Mouse (Mus musculus): ENCODE results near the gene Fam198b. TPM values are rescaled to one million over a fixed set of nuclear protein-coding genes. Genes with fewer than 3 reads are reported as not detected.

The Fam198b gene
- total and polyA plus RNA-seq, 3 experiments: 1.5 to 3.1 TPM; not detected in 1

DNA sequence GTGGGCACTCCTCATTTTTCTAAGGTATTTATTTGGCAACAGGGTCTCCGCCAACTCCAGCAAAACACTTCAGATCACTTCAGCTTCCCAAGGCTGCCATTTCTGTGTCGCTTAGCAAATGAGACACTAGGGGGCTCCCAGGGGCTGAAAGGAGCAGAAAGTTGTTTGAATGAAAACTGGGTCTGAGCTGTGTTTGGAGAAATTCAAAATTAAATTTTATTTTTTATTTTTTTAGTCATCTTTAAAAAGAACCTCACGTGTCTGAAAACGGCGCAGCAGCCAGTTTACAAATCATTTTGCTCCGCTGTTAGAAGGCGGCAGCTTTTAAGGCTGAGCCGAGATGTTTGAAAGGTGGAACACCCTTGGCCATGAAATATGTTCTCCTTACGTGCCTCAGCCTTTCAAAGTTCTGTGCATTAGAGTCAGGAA lies 442 bp downstream of the Fam198b start (continued):
- TF ChIP-seq BHLHE40 (IDR thresholded peaks at IDR 0.05; ENCODE audit: borderline replicate concordance, low read depth, low read length) (no peak; the same call in none of the 2 replicates), POLR2AphosphoS5 (IDR thresholded peaks at IDR 0.05; ENCODE audit: borderline replicate concordance, low read depth, low read length) (no peak)

DNA sequence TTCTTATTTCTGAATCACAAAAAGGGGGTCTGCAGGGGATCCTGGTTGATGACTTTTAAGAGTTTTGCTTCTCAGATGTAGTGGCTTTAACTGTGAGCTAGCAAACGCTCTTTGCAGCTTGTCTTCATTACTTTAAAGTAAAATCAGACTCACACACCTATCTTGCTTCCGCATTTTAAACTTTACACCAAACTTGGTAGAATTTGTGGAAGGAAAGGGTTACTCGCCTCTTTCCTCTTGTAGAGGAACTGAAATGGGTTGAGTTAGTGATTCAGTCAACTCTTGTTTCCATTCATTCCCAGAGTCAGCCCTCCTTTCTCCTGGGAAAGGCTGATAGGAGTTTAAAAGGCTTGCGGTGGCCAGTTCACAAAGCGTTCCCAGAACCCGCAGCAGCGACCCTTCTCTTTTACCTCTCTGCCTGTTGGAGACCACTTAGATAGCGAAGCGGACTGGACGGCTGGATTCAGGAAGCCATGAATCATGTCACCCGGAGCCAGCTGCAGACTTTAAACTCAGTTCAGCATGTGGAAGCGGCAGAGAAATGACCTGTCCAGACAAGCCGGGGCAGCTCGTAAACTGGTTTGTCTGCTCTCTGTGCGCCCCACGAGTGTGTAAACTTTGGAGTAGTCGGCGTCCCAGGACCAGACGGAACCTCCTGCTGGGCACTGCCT lies 1.5 kb downstream of the Fam198b start:
- Histone ChIP-seq H3K27ac (ENCODE audit: control insufficient read depth, low read depth, low read length) (no peak overlapping the region), H3K9ac (ENCODE audit: control insufficient read depth, low read depth, low read length, poor library complexity, severe bottlenecking) (peak overlapping the region; percentile 16; the same call in 1 of the 2 replicates), H3K4me1 (ENCODE audit: control insufficient read depth in 1 of 2, insufficient read depth in 2 of 2, low read length in 2 of 2) (peaks cover 0 to 7% of the 10 kb centered on the region in 2 experiments; a peak in 3 of 4 replicates), H3K79me2 (ENCODE audit: control insufficient read depth, insufficient read depth, low read length, poor library complexity) (peaks cover 1% of the 10 kb centered on the region; the same call in 1 of the 2 replicates), H3K27me3 (ENCODE audit: control insufficient read depth in 1 of 2, insufficient read depth in 2 of 2, low read length in 2 of 2) (no peaks in the 10 kb centered on the region; a peak in 1 of 4 replicates), H3K36me3 (ENCODE audit: control insufficient read depth in 1 of 2, insufficient read depth in 2 of 2, low read length in 2 of 2) (peaks cover 0 to 9% of the 10 kb centered on the region in 2 experiments; a peak in 2 of 4 replicates), H3K4me3 (ENCODE audit: control insufficient read depth in 1 of 2, insufficient read depth in 1 of 2, low read depth in 2 of 2, low read length in 2 of 2) (peak overlapping the region; percentile 1 to 5; a peak in 1 of 4 replicates), H3K9me3 (replicated peaks; ENCODE audit: insufficient read depth, low read length) (no peaks in the 10 kb centered on the region)
- TF ChIP-seq ZNF384 (IDR thresholded peaks at IDR 0.05; ENCODE audit: low read depth, low read length): no peak
- no peak for TF ChIP-seq USF1 (IDR thresholded peaks at IDR 0.05; ENCODE audit: low read depth, low read length)
- no peak for TF ChIP-seq NELFE (IDR thresholded peaks at IDR 0.05; ENCODE audit: low read depth, low read length)
- TF ChIP-seq SIN3A (IDR thresholded peaks at IDR 0.05; ENCODE audit: low read length): no peak
- TF ChIP-seq TAL1 (IDR thresholded peaks at IDR 0.05; ENCODE audit: low read length): no peak
- TF ChIP-seq TCF12 (IDR thresholded peaks at IDR 0.05; ENCODE audit: low read depth, low read length): no peak
- TF ChIP-seq GATA1 (IDR thresholded peaks at IDR 0.05; ENCODE audit: low read depth, low read length): no peak
- TF ChIP-seq MAX (IDR thresholded peaks at IDR 0.05; ENCODE audit: low read length): no peak
- TF ChIP-seq MAZ (IDR thresholded peaks at IDR 0.05; ENCODE audit: low read depth, low read length): no peak
- TF ChIP-seq JUND (IDR thresholded peaks at IDR 0.05; ENCODE audit: low read depth, low read length): no peak
- no peak for TF ChIP-seq SMC3 (IDR thresholded peaks at IDR 0.05; ENCODE audit: low read depth, low read length)
- TF ChIP-seq KAT2A (conservative IDR thresholded peaks at IDR 0.05; ENCODE audit: low read depth, low read length): no peak
- TF ChIP-seq TBP (IDR thresholded peaks at IDR 0.05; ENCODE audit: low read depth, low read length): no peak
- TF ChIP-seq CHD1 (IDR thresholded peaks at IDR 0.05; ENCODE audit: low read depth, low read length): no peak
- TF ChIP-seq E2F4 (IDR thresholded peaks at IDR 0.05; ENCODE audit: borderline replicate concordance, low read depth, low read length): no peak
- no peak for TF ChIP-seq MEF2A (IDR thresholded peaks at IDR 0.05; ENCODE audit: extremely low read depth, insufficient replicate concordance, low read depth, low read length, poor library complexity, severe bottlenecking)
- TF ChIP-seq EP300 (IDR thresholded peaks at IDR 0.05; ENCODE audit: low read depth in 1 of 2, low read length in 2 of 2): no peak
- TF ChIP-seq USF2 (IDR thresholded peaks at IDR 0.05; ENCODE audit: borderline replicate concordance in 1 of 2, insufficient read depth in 1 of 2, low read depth in 1 of 2, low read length in 2 of 2): no peak
- DNase-seq (ENCODE audit: low read depth, low spot score): peak; percentile 65

All from MEL (cell line).